Mouse (Mus musculus) liver, embryonic 14.5 days (tissue): ENCODE measurements at regions not wholly inside any gene's neighbourhood (a gene's known extent, or its start where the extent isn't known, plus 50 kb on each side); places are given as distances from the start of the nearest gene placed in this dataset.

ENCODE experiments used
- CTCF ChIP-seq: IDR thresholded peaks from 2 replicates; pipeline ENCODE4 v1.5.1; 2016; ENCODE audit warnings: antibody characterized with exemption, low read depth, control low read depth
- EP300 ChIP-seq: IDR thresholded peaks from 2 replicates; pipeline ENCODE4 v1.6.1; 2016; ENCODE audit warnings: antibody characterized with exemption, low read depth

GRCm38 (mm10) chr4:55805255-55806051 is 273.2 kb upstream of the Klf4 start:
- no peak for TF ChIP-seq CTCF
- TF ChIP-seq EP300 = no peak
